Mouse (Mus musculus) embryonic facial prominence, embryonic 14.5 days (tissue): ENCODE data around the gene Ythdf1. TPM values are rescaled to one million over a fixed set of nuclear protein-coding genes. Genes with fewer than 3 reads are reported as not detected.
A peak's percentile ranks its signal among the peaks of the same experiment; 100 is the strongest.

ENCODE experiments used
- ATAC-seq: fragments of 200-750 bp; cut with Nextera tagmentation; 2 replicates; pipeline ENCODE4 v1.8.0; 2017; ENCODE audit warnings: low read depth, moderate number of reproducible peaks, moderate TSS enrichment
- DNase-seq: peaks from one replicate; pipeline ENCODE4 v3.0.0-alpha.2; 2015; ENCODE audit warnings: low spot score
- H3K27ac ChIP-seq: fragments of 300-500 bp; sonication (generic); replicated peaks from 2 replicates; pipeline ENCODE4 v1.5.1; 2014; ENCODE audit warnings: low read depth, mild to moderate bottlenecking, low read length, moderate library complexity
- H3K27me3 ChIP-seq: fragments of 300-500 bp; sonication (generic); replicated peaks from 2 replicates; pipeline ENCODE4 v1.6.1; 2014; ENCODE audit warnings: low read length; ENCODE audit not compliant: control insufficient read depth, insufficient read depth
- H3K36me3 ChIP-seq: fragments of 300-500 bp; sonication (generic); 2 replicates; pipeline ENCODE4 v1.6.1; 2014; ENCODE audit warnings: low read length, mixed read lengths; ENCODE audit not compliant: control insufficient read depth, insufficient read depth
- H3K4me1 ChIP-seq: fragments of 300-500 bp; sonication (generic); 2 replicates; pipeline ENCODE4 v1.6.1; 2014; ENCODE audit warnings: antibody characterized with exemption, low read length; ENCODE audit not compliant: control insufficient read depth, insufficient read depth
- H3K4me2 ChIP-seq: fragments of 300-500 bp; sonication (generic); 2 replicates; pipeline ENCODE4 v1.6.1; 2014; ENCODE audit warnings: low read depth, mild to moderate bottlenecking, low read length, moderate library complexity, mixed read lengths
- H3K4me3 ChIP-seq: fragments of 300-500 bp; sonication (generic); 2 replicates; pipeline ENCODE4 v1.5.1; 2014; ENCODE audit warnings: low read depth, mild to moderate bottlenecking, low read length
- H3K9ac ChIP-seq: fragments of 300-500 bp; sonication (generic); 2 replicates; pipeline ENCODE4 v1.6.1; 2014; ENCODE audit warnings: low read depth, mild to moderate bottlenecking, low read length, moderate library complexity, mixed read lengths
- H3K9me3 ChIP-seq: fragments of 300-500 bp; sonication (generic); 2 replicates; pipeline ENCODE4 v1.6.1; 2016; ENCODE audit warnings: low read length; ENCODE audit not compliant: control insufficient read depth
- WGBS: fragments of 180-500 bp; shearing (Covaris S2); extraction: QIAGEN DNeasy Blood & Tissue Kit; methylation state at CpG from one replicate; pipeline ENCODE4 v1.1.7; 2014; 5-methylcytosine and 5-hydroxymethylcytosine counted together
- polyA plus RNA-seq: library from polyadenylated mRNA; unstranded; fragments of >200 nt; fragmentation: Nextera tagmentation; extraction: Ambion mirVana; gene quantifications from 2 replicates; pipeline ENCODE4 v1.2.1, GENCODE M21; 2014

The Ythdf1 gene
- polyA plus RNA-seq, 1 experiment from 2014 or later = 62.2 TPM

GRCm38 (mm10) chr2:180954061-180955047 lies 33.6 kb upstream of the Ythdf1 start, which contains the start of gene Nkain4:
Nkain4 (minus strand) TSS chr2:180954699.
- Histone ChIP-seq H3K27me3 (peaks cover 4% of the 10 kb centered on the region), H3K4me1 (peaks cover 18% of the 10 kb centered on the region; the same call in 1 of the 2 replicates), H3K4me3 (peak within 1 kb of the TSS; percentile 45), H3K27ac (no peak within 1 kb of the TSS; the same call in 1 of the 2 replicates), H3K9ac (peak within 1 kb of the TSS; percentile 56), H3K36me3 (no peaks in the 10 kb centered on the region), H3K4me2 (peak within 1 kb of the TSS; percentile 79), H3K9me3 (no peaks in the 10 kb centered on the region)
- 1% methylated on average over 40 of the region's 52 CpGs for WGBS
- ATAC-seq = peak; percentile 94
- peak; percentile 95 for DNase-seq

- ATAC-seq (no peak), DNase-seq (no peak)
- Histone ChIP-seq H3K27me3 (peaks cover 4% of the 10 kb centered on the region), H3K4me3 (peak overlapping the region; percentile 45), H3K36me3 (no peaks in the 10 kb centered on the region), H3K4me2 (peak overlapping the region; percentile 79), H3K4me1 (peaks cover 18% of the 10 kb centered on the region; the same call in 1 of the 2 replicates), H3K27ac (no peak overlapping the region; the same call in 1 of the 2 replicates), H3K9me3 (no peaks in the 10 kb centered on the region), H3K9ac (peak overlapping the region; percentile 56)
- 26% methylated on average over 2 of the region's 2 CpGs for WGBS
Measured at GRCm38 (mm10) chr2:180953638-180954037, 32.9 kb upstream of the Ythdf1 start.

GRCm38 (mm10) chr2:180952731-180953171 lies 32.0 kb upstream of the Ythdf1 start:
- H3K9ac ChIP-seq = no peak overlapping the region
- peak; percentile 11; the same call in 1 of the 2 replicates for ATAC-seq
- H3K4me3 ChIP-seq = 0 out of 2 replicates have a peak overlapping the region, but pooled peaks have one; percentile 45

GRCm38 (mm10) chr2:180949947-180950346 lies 29.2 kb upstream of the Ythdf1 start:
- 17% methylated on average over 1 of the region's 1 CpGs for WGBS
- Histone ChIP-seq H3K9me3 (no peaks in the 10 kb centered on the region), H3K4me3 (no peak overlapping the region), H3K9ac (no peak overlapping the region), H3K27ac (no peak overlapping the region), H3K4me1 (peaks cover 18% of the 10 kb centered on the region; the same call in 1 of the 2 replicates), H3K36me3 (no peaks in the 10 kb centered on the region), H3K27me3 (no peaks in the 10 kb centered on the region; the same call in 1 of the 2 replicates), H3K4me2 (no peak overlapping the region)
- no peak for DNase-seq
- ATAC-seq = no peak

More at GRCm38 (mm10) chr2:180952731-180953171, 32.0 kb upstream of the Ythdf1 start:
- Histone ChIP-seq H3K4me1 (peaks cover 18% of the 10 kb centered on the region; the same call in 1 of the 2 replicates), H3K4me2 (peak overlapping the region; percentile 79), H3K9me3 (no peaks in the 10 kb centered on the region), H3K27ac (no peak overlapping the region; the same call in 1 of the 2 replicates), H3K36me3 (no peaks in the 10 kb centered on the region), H3K27me3 (peaks cover 4% of the 10 kb centered on the region)
- WGBS = 9% methylated on average over 9 of the region's 9 CpGs
- peak; percentile 50 for DNase-seq

GRCm38 (mm10) chr2:180941869-180942268 lies 21.1 kb upstream of the Ythdf1 start:
- ATAC-seq (no peak), DNase-seq (peak; percentile 38)
- H3K27me3 ChIP-seq = no peaks in the 10 kb centered on the region
- H3K36me3 ChIP-seq = no peaks in the 10 kb centered on the region
- no peaks in the 10 kb centered on the region for H3K9me3 ChIP-seq
- no peak overlapping the region for H3K27ac ChIP-seq
- no peak overlapping the region for H3K4me3 ChIP-seq
- no peak overlapping the region for H3K4me2 ChIP-seq
- no peak overlapping the region for H3K9ac ChIP-seq
- H3K4me1 ChIP-seq = no peaks in the 10 kb centered on the region

GRCm38 (mm10) chr2:180940187-180940586 lies 19.4 kb upstream of the Ythdf1 start:
- Histone ChIP-seq H3K27me3 (no peaks in the 10 kb centered on the region), H3K4me3 (no peak overlapping the region), H3K4me1 (no peaks in the 10 kb centered on the region), H3K27ac (no peak overlapping the region), H3K4me2 (no peak overlapping the region), H3K36me3 (no peaks in the 10 kb centered on the region), H3K9ac (no peak overlapping the region), H3K9me3 (no peaks in the 10 kb centered on the region)
- DNase-seq = no peak
- no peak for ATAC-seq

- WGBS = 83% methylated on average over 1 of the region's 1 CpGs
- H3K4me2 ChIP-seq = no peak overlapping the region
- H3K27ac ChIP-seq = no peak overlapping the region
- H3K9ac ChIP-seq = no peak overlapping the region
- ATAC-seq (peak; percentile 30; the same call in 1 of the 2 replicates), DNase-seq (no peak)
- H3K27me3 ChIP-seq = no peaks in the 10 kb centered on the region
- no peaks in the 10 kb centered on the region for H3K9me3 ChIP-seq
- H3K4me1 ChIP-seq = no peaks in the 10 kb centered on the region
- no peaks in the 10 kb centered on the region for H3K36me3 ChIP-seq
- no peak overlapping the region for H3K4me3 ChIP-seq
Measured at GRCm38 (mm10) chr2:180932418-180932817, 11.7 kb upstream of the Ythdf1 start.

GRCm38 (mm10) chr2:180928723-180929122 lies 8.0 kb upstream of the Ythdf1 start, which contains the start of gene Birc7:
Birc7 (plus strand) TSS chr2:180929023.
- H3K27ac ChIP-seq = no peak within 1 kb of the TSS
- no peak for ATAC-seq

More at GRCm38 (mm10) chr2:180928723-180929122, 8.0 kb upstream of the Ythdf1 start, which contains the start of gene Birc7:
- H3K4me3 ChIP-seq = no peak within 1 kb of the TSS
- H3K4me1 ChIP-seq = no peaks in the 10 kb centered on the region
- H3K27me3 ChIP-seq = no peaks in the 10 kb centered on the region
- no peak within 1 kb of the TSS for H3K9ac ChIP-seq
- 58% methylated on average over 4 of the region's 4 CpGs for WGBS
- no peak within 1 kb of the TSS for H3K4me2 ChIP-seq
- no peak for DNase-seq
- H3K9me3 ChIP-seq = no peaks in the 10 kb centered on the region
- H3K36me3 ChIP-seq = no peaks in the 10 kb centered on the region
